7 mouse cellular contexts compared by ENCODE assay signal in the genomic region with DNA sequence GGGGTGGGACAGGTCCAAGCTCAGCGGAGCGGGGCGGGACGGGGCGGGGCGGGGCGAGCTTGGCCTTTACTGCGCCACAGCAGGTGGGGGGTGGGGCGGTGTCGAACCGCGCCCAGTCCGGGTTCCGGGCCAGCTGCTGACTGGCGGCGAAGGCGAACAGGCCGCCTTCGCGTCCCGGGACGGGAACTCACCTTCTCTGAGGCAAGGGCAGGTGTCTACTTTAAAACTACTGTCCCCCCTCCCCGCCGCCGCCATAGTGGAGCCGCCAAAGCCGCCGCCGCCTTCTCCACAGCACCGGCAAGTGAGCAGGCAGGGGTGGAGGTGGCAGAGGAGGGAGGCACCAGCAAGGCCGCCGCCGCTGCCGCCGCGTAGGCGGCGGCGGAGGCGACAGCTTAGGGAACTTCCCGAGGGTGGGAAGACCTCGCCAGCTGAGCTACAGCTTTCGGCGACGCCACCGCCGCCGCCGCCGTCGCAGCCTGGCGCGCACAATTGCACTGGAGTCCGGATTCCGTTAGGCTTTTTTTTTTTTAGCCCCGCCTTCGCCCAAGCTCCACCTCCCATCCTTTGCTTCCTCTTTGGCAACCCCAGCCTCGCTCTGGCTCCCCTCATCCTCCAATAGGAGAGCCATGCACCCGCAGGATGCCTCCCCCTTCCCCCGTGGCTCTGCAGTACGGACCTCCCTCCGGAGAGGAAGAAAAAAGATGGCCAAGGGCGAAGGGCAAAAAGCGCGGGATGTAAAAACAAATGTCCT. TPM values are rescaled to one million over a fixed set of nuclear protein-coding genes. Genes with fewer than 3 reads are reported as not detected.
DNase-seq lines count a peak whose midpoint lies in the region; ATAC-seq lines count a peak whose summit lies in the region.

A gene (minus strand): TSS at position 490 of the 751 bp plus-strand sequence.

- peak within 1 kb of the TSS; percentile 92 for H3K27ac ChIP-seq in embryonic facial prominence, embryonic 12.5 days
- H3K27ac ChIP-seq in limb, embryonic 11.5 days (replicated peaks; ENCODE audit: low read depth, low read length) = peak within 1 kb of the TSS; percentile 77; the same call in 1 of the 2 replicates
- peak within 1 kb of the TSS; percentile 94 for H3K27ac ChIP-seq in midbrain, embryonic 14.5 days (replicated peaks; ENCODE audit: low read depth, low read length)

- peak; percentile 99 for ATAC-seq in embryonic facial prominence, embryonic 12.5 days (ENCODE audit: insufficient number of reproducible peaks, insufficient read depth, low FRiP score, low TSS enrichment)
- peak; percentile 98 for ATAC-seq in limb, embryonic 11.5 days (ENCODE audit: insufficient number of reproducible peaks, low FRiP score, low TSS enrichment, low read depth)
- peak; percentile 99 for ATAC-seq in midbrain, embryonic 14.5 days (ENCODE audit: low FRiP score, low TSS enrichment)

- H3K4me2 ChIP-seq in embryonic facial prominence, embryonic 12.5 days (replicated peaks) = peak within 1 kb of the TSS; percentile 44
- peak within 1 kb of the TSS; percentile 38 for H3K4me2 ChIP-seq in limb, embryonic 11.5 days (ENCODE audit: low read depth, severe bottlenecking)
- peak within 1 kb of the TSS; percentile 43 for H3K4me2 ChIP-seq in midbrain, embryonic 14.5 days (ENCODE audit: low read length)

- H3K4me1 ChIP-seq in embryonic facial prominence, embryonic 12.5 days = no peaks in the 10 kb centered on the region
- no peaks in the 10 kb centered on the region for H3K4me1 ChIP-seq in limb, embryonic 11.5 days (ENCODE audit: control insufficient read depth, insufficient read depth, low read length)
- H3K4me1 ChIP-seq in midbrain, embryonic 14.5 days (ENCODE audit: control insufficient read depth, insufficient read depth, low read length) = no peaks in the 10 kb centered on the region

- DNase-seq in adrenal gland, postnatal 25 days = peak; percentile 81
- DNase-seq in heart, adult 11 months = peak; percentile 100
- DNase-seq in kidney, adult 18-20 months = peak; percentile 88
- DNase-seq in limb, embryonic 11.5 days (ENCODE audit: low spot score) = peak; percentile 85
- DNase-seq in midbrain, embryonic 14.5 days = peak; percentile 91
- DNase-seq in spleen, adult 18-20 months = peak; percentile 75 to 77

- H3K27me3 ChIP-seq in embryonic facial prominence, embryonic 12.5 days = no peaks in the 10 kb centered on the region
- H3K27me3 ChIP-seq in limb, embryonic 11.5 days (ENCODE audit: control insufficient read depth, insufficient read depth, low read length) = peaks cover 5% of the 10 kb centered on the region; the same call in 1 of the 2 replicates
- no peaks in the 10 kb centered on the region for H3K27me3 ChIP-seq in midbrain, embryonic 14.5 days (ENCODE audit: control insufficient read depth, insufficient read depth, low read length)

- H3K9me3 ChIP-seq in embryonic facial prominence, embryonic 12.5 days = no peaks in the 10 kb centered on the region
- H3K9me3 ChIP-seq in limb, embryonic 11.5 days (ENCODE audit: control insufficient read depth, low read length) = no peaks in the 10 kb centered on the region
- no peaks in the 10 kb centered on the region for H3K9me3 ChIP-seq in midbrain, embryonic 14.5 days (ENCODE audit: control insufficient read depth, low read length)

- WGBS in embryonic facial prominence, embryonic 12.5 days = 19% methylated on average over 65 of the region's 65 CpGs
- 14% methylated on average over 27 of the region's 65 CpGs for WGBS in limb, embryonic 11.5 days
- WGBS in midbrain, embryonic 14.5 days = 21% methylated on average over 52 of the region's 65 CpGs

- peak within 1 kb of the TSS; percentile 50 for H3K4me3 ChIP-seq in embryonic facial prominence, embryonic 12.5 days
- peak within 1 kb of the TSS; percentile 51 for H3K4me3 ChIP-seq in limb, embryonic 11.5 days (ENCODE audit: low read depth, low read length)
- H3K4me3 ChIP-seq in midbrain, embryonic 14.5 days (replicated peaks; ENCODE audit: low read depth, low read length) = peak within 1 kb of the TSS; percentile 63

- H3K36me3 ChIP-seq in embryonic facial prominence, embryonic 12.5 days = no peaks in the 10 kb centered on the region
- H3K36me3 ChIP-seq in limb, embryonic 11.5 days (ENCODE audit: control insufficient read depth, insufficient read depth, low read length) = no peaks in the 10 kb centered on the region
- H3K36me3 ChIP-seq in midbrain, embryonic 14.5 days (ENCODE audit: control insufficient read depth, insufficient read depth, low read length) = no peaks in the 10 kb centered on the region

- H3K9ac ChIP-seq in embryonic facial prominence, embryonic 12.5 days = peak within 1 kb of the TSS; percentile 72
- peak within 1 kb of the TSS; percentile 77 for H3K9ac ChIP-seq in limb, embryonic 11.5 days (ENCODE audit: low read length)
- peak within 1 kb of the TSS; percentile 77 for H3K9ac ChIP-seq in midbrain, embryonic 14.5 days (replicated peaks; ENCODE audit: low read length)

RNA-seq across cellular contexts. Expression of the gene that starts here (rescaled TPM):
- total RNA-seq in adrenal gland, postnatal 25 days (2021) = 13.8 and 14.5 TPM in 2 replicates
- 7.3 and 7.4 TPM in 2 replicates for polyA plus RNA-seq in embryonic facial prominence, embryonic 12.5 days (2016; fragmentation: Nextera tagmentation; extraction: Ambion mirVana)
- polyA plus RNA-seq in limb, embryonic 11.5 days (2014; fragmentation: Nextera tagmentation; extraction: Ambion mirVana) = 6.1 and 6.7 TPM in 2 replicates
- 8.3 and 9.6 TPM in 2 replicates for polyA plus RNA-seq in midbrain, embryonic 14.5 days (2014; fragmentation: Nextera tagmentation; extraction: Ambion mirVana)

Comparison
In these comparisons a context has a peak if more than half of its experiments do, and no peak if none do; other contexts are left out.
1. Peak in every context shown above with its lines: DNase-seq, ATAC-seq, H3K4me3 ChIP-seq and H3K27ac ChIP-seq.